Mouse (Mus musculus): Measurements from ENCODE around the gene Fbxo11.

DNA sequence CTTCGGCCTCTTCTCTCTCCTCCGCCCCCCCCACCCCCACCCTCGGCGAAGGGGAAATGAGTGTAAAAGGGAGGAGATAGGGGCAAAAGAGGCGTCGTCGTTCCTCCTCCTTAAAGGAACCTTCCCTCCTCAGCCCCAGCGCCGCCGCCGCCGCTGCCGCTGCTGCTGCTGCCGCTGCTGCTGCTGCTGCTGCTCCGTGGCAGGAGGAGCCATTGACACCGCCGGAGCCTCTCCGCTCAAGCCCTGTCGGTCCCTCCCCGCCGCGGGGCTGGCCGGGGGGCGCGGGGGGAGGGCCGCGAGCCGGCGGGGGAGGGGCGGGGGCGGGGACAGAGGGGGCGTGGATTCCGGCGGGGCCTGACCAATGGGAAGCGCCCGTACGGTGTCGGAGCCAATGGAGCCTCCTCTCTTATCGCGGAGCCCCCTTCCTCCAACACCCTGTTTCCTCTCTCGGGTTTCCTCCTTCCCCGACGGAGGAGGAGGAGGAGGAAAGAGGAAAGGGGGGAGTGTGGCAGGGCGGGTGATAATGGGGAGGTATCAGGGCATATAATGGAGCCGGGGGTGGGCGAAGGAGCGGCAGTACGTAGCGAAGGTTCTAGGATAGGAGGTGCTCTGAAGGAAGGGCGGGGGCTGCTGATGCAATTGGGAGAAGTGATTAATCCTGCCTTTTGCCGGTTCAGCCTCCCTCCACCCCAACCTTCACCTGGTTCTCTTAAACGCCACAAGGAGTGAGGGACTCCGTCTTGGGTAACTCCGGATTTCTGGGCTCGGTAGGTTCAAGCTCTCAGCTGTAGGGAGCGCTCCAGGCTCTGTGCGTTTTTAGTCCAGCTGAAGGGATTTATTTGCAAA, 933 bp upstream of the Fbxo11 start:
- TF ChIP-seq POLR2A (IDR thresholded peaks at IDR 0.05; ENCODE audit: control insufficient read depth, extremely low read depth, insufficient read depth, low read length, poor library complexity) (peak; percentile 93), CTCF (IDR thresholded peaks at IDR 0.05; ENCODE audit: borderline replicate concordance, control insufficient read depth, extremely low read depth, insufficient read depth, low read length, poor library complexity) (no peak; the same call in 1 of the 2 replicates)
